Mouse (Mus musculus) olfactory bulb, adult 2 months (tissue): ENCODE results near the gene Yif1b.

Experiments used
- CTCF ChIP-seq: fragments of 200-500 bp; IDR thresholded peaks from 2 replicates; pipeline ENCODE4 v1.5.1; 2012; ENCODE audit warnings: low read depth, mild to moderate bottlenecking, low read length, moderate library complexity; ENCODE audit not compliant: insufficient read depth
- POLR2A ChIP-seq: fragments of 200-500 bp; IDR thresholded peaks from 2 replicates; pipeline ENCODE4 v1.6.1; 2012; ENCODE audit warnings: mild to moderate bottlenecking, low read depth, low read length, moderate library complexity; ENCODE audit not compliant: insufficient read depth

GRCm38 (mm10) chr7:29259781-29260730 lies 21.9 kb downstream of the Yif1b start:
- TF ChIP-seq POLR2A = no peak
- TF ChIP-seq CTCF = no peak
